Mouse (Mus musculus): Measurements from ENCODE around the gene Psmb7.

The Psmb7 gene

GRCm38 (mm10) chr2:38637716-38638267 lies 6.1 kb downstream of the Psmb7 start:
- no peak for DNase-seq

- DNase-seq = no peak
These were observed 13.3 kb downstream of the Psmb7 start for GRCm38 (mm10) chr2:38630574-38630973.

GRCm38 (mm10) chr2:38629451-38629850 lies 14.4 kb downstream of the Psmb7 start:
- DNase-seq = no peak

- DNase-seq = no peak
These were observed 15.1 kb downstream of the Psmb7 start for GRCm38 (mm10) chr2:38628801-38629200.

- no peak for DNase-seq
These were observed 19.9 kb downstream of the Psmb7 start for GRCm38 (mm10) chr2:38623821-38624590.

GRCm38 (mm10) chr2:38623411-38623810 lies 20.5 kb downstream of the Psmb7 start:
- DNase-seq = no peak

- no peak for DNase-seq
These were observed 22.3 kb downstream of the Psmb7 start for GRCm38 (mm10) chr2:38621610-38622021.

GRCm38 (mm10) chr2:38621076-38621475 lies 22.8 kb downstream of the Psmb7 start:
- DNase-seq = no peak

- no peak for DNase-seq
These were observed 24.1 kb downstream of the Psmb7 start for GRCm38 (mm10) chr2:38619777-38620176.

GRCm38 (mm10) chr2:38616956-38617872 lies 26.7 kb downstream of the Psmb7 start:
- no peak for DNase-seq

GRCm38 (mm10) chr2:38616072-38616471 lies 27.8 kb downstream of the Psmb7 start:
- peak; percentile 52 for DNase-seq

- no peak for DNase-seq
These were observed 29.4 kb downstream of the Psmb7 start for GRCm38 (mm10) chr2:38614437-38614836.

- no peak for DNase-seq
These were observed 30.3 kb downstream of the Psmb7 start for GRCm38 (mm10) chr2:38613576-38613975.

- DNase-seq = no peak
These were observed 31.3 kb downstream of the Psmb7 start for GRCm38 (mm10) chr2:38612596-38612995.

GRCm38 (mm10) chr2:38610161-38610560 lies 33.7 kb downstream of the Psmb7 start:
- DNase-seq = no peak

- no peak for DNase-seq
These were observed 34.6 kb downstream of the Psmb7 start for GRCm38 (mm10) chr2:38609310-38609709.

- no peak for DNase-seq
These were observed 35.0 kb downstream of the Psmb7 start for GRCm38 (mm10) chr2:38608831-38609309.

- DNase-seq = peak; percentile 23
These were observed 36.2 kb downstream of the Psmb7 start for GRCm38 (mm10) chr2:38607716-38608115.

GRCm38 (mm10) chr2:38600842-38601241 lies 43.0 kb downstream of the Psmb7 start:
- no peak for DNase-seq

- DNase-seq = no peak
These were observed 45.5 kb downstream of the Psmb7 start for GRCm38 (mm10) chr2:38598395-38598794.

GRCm38 (mm10) chr2:38597896-38598295 lies 46.0 kb downstream of the Psmb7 start:
- peak; percentile 24 for DNase-seq

- no peak for DNase-seq
These were observed 49.0 kb downstream of the Psmb7 start for GRCm38 (mm10) chr2:38594874-38595273.

- DNase-seq = peak; percentile 40
These were observed 52.0 kb downstream of the Psmb7 start for GRCm38 (mm10) chr2:38591751-38592459.

Measured in lung, postnatal 10 days (tissue).